Mouse (Mus musculus): Measurements from ENCODE around the gene Bmp8a. TPM values are rescaled to one million over a fixed set of nuclear protein-coding genes. Genes with fewer than 3 reads are reported as not detected.
"Not testable (repeated sequence)": the region's sequence is repeated elsewhere in the genome, so short reads cannot be mapped to it uniquely, and the experiment has no call there.

Bmp8a gene
- polyA plus RNA-seq, 1 experiment = not detected

DNA sequence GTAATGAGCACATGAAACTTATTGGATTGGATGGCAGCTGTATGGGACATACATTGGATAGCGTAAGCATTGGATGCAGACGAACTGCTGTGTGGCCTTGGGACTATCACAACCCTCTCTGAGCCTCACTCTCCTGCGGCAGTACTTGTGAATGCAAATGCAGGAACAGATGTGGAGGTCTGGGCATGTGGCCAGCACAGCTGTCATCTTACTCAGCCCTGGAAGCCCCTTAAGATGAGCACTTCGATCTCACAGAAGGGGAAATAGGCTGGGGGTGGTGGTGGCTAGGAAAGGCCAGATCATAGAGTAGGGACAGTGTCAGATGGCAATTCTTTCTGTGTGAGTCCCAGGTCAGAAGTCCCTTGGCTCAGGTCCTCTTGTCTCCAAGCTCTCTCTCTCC, 5.4 kb downstream of the Bmp8a start:
- H3K4me1 ChIP-seq (ENCODE audit: control insufficient read depth, insufficient read depth, low read length) = peaks cover 1% of the 10 kb centered on the region; the same call in 1 of the 2 replicates
- no peak overlapping the region for H3K4me3 ChIP-seq (replicated peaks; ENCODE audit: control insufficient read depth, low read depth, low read length)
- TF ChIP-seq CTCF (IDR thresholded peaks at IDR 0.05; ENCODE audit: control insufficient read depth, insufficient read depth, low read length) = no peak
- 66% methylated on average over 4 of the region's 4 CpGs for WGBS
- no peak overlapping the region for H3K27ac ChIP-seq (ENCODE audit: control insufficient read depth, insufficient read depth, low read depth, low read length, poor library complexity)

DNA sequence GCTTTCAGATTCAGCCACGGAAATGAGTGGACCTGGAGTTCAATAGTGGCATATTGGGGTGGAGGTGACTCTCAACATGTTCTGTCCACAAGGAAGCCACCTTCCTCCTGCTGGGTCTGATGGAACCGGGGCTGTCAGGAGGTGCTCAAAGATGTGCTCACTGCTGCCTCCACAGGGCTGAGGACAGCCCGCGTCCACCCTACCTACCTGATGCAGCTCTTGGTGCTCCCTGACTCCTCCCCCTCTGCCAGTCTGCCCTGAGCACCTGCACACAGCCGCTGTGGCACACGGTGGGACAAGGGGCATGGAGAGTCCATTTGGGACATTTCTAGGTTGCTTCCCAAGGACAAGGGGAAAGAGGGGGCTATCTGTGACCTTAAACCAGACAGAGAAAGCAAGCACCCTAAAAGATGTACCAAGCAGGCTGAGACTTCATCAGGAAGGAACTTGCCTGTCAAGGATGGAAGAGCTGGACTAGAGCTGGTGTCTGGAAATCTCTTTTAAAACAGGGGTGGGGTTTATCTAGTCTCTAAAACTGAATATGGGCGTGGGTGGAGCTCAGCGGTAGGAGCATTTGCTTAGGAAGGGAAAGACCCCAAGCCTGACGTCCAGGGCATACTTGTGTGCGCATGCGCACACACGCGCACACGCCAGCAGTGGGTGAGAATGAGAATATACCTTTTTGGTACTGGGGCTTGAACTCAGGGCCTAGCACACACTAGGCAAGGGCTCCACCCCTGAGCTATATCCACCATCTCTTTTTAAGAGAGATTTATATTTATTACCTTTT, 7.1 kb downstream of the Bmp8a start:
- Histone ChIP-seq H3K4me3 (replicated peaks; ENCODE audit: control insufficient read depth, low read depth, low read length) (no peak overlapping the region), H3K27ac (ENCODE audit: control insufficient read depth, insufficient read depth, low read depth, low read length, poor library complexity) (no peak overlapping the region), H3K4me1 (ENCODE audit: control insufficient read depth, insufficient read depth, low read length) (no peaks in the 10 kb centered on the region)
- 74% methylated on average over 14 of the region's 14 CpGs for WGBS
- TF ChIP-seq CTCF (IDR thresholded peaks at IDR 0.05; ENCODE audit: control insufficient read depth, insufficient read depth, low read length) (no peak), POLR2A (IDR thresholded peaks at IDR 0.05; ENCODE audit: borderline replicate concordance, control insufficient read depth, low read depth, low read length) (no peak)

DNA sequence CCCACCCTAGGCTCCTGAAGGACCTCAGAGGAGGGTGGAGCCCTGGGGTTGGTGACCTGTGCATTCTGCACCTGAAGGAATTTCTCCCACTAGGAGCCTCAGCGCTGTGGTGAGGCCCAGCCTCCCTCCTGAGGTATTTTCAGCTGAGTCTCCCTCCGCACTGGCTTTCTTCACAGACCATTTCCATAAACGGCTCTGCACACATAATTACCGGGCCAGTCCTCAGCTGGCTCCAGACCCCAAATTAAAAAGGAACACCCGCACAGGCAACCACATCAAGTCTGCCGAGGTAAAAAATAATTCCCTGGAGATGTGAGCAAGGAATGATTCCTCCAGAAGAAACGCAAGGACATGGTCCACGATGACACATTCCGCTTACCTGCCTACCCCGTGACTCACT, 7.8 kb downstream of the Bmp8a start:
- not testable (repeated sequence) for H3K4me3 ChIP-seq (replicated peaks; ENCODE audit: control insufficient read depth, low read depth, low read length); H3K4me1 ChIP-seq (ENCODE audit: control insufficient read depth, insufficient read depth, low read length); H3K27ac ChIP-seq (ENCODE audit: control insufficient read depth, insufficient read depth, low read depth, low read length, poor library complexity)
- 85% methylated on average over 10 of the region's 10 CpGs for WGBS

DNA sequence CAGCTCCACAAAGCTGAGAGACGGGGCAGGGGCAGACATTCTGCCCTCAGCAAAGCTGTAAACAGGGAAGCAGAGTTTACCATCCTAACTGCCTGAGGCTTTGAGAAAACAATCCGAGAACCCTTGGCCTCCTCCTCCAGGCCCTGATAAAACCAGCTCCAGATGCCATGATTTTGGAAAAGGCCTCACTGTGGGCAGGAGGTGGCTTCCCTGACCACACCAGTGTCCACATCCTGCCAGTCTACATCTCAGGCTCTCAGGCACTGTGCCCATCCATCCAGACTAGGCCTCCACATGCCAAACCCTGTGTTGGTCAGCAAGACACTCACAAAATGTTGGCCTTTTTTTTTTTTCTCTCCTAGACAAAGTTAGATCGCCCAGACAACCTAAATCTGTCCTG, 8.9 kb downstream of the Bmp8a start:
- WGBS = 61% methylated on average over 3 of the region's 3 CpGs
- TF ChIP-seq POLR2A (IDR thresholded peaks at IDR 0.05; ENCODE audit: borderline replicate concordance, control insufficient read depth, low read depth, low read length) (no peak), CTCF (IDR thresholded peaks at IDR 0.05; ENCODE audit: control insufficient read depth, insufficient read depth, low read length) (no peak)
- no peak overlapping the region for H3K27ac ChIP-seq (ENCODE audit: control insufficient read depth, insufficient read depth, low read depth, low read length, poor library complexity)
- H3K4me1 ChIP-seq (ENCODE audit: control insufficient read depth, insufficient read depth, low read length) = no peaks in the 10 kb centered on the region
- no peak overlapping the region for H3K4me3 ChIP-seq (replicated peaks; ENCODE audit: control insufficient read depth, low read depth, low read length)

DNA sequence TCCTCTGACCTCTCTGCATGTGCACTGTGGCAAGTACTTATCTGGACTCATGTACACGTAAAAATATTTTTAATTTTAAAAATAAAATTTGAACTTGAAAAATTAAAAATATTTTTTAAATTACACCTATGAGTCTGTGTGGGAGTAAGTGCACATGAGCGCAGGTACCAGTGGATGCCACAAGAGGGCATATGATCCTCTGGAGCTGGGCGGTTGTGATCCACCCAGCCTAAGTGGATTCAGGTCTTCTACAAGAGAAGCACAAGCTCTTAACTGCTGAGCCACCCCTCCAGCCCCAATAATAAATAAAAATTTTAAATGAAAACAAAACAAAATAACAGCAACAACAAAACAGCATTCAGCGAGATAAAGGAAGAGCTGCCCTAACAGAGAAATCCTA, 9.9 kb downstream of the Bmp8a start:
- H3K4me3 ChIP-seq (replicated peaks; ENCODE audit: control insufficient read depth, low read depth, low read length) = no peak overlapping the region
- no peak overlapping the region for H3K27ac ChIP-seq (ENCODE audit: control insufficient read depth, insufficient read depth, low read depth, low read length, poor library complexity)
- no peaks in the 10 kb centered on the region for H3K4me1 ChIP-seq (ENCODE audit: control insufficient read depth, insufficient read depth, low read length)
- no peak for TF ChIP-seq POLR2A (IDR thresholded peaks at IDR 0.05; ENCODE audit: borderline replicate concordance, control insufficient read depth, low read depth, low read length)
- TF ChIP-seq CTCF (IDR thresholded peaks at IDR 0.05; ENCODE audit: control insufficient read depth, insufficient read depth, low read length) = no peak
- 85% methylated on average over 4 of the region's 4 CpGs for WGBS

DNA sequence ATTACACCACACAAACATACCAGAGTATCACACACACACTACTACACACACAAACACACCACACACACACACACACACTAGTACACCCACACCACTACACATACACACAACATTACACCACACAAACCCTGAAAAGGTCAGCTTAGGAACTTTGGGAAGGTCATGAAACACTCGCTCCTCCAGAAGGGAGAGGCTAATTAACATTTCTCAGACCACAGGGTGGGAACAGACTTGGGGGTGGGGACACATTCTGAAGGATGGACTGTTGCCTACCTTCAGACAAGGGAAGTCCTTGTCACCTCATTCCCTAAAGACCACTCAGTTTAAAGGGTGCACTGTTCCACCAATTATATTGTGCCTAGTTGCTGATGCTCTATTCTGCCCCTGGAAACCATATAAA, 11.1 kb downstream of the Bmp8a start:
- not testable (repeated sequence) for H3K4me1 ChIP-seq (ENCODE audit: control insufficient read depth, insufficient read depth, low read length)
- 88% methylated on average over 1 of the region's 1 CpGs for WGBS

DNA sequence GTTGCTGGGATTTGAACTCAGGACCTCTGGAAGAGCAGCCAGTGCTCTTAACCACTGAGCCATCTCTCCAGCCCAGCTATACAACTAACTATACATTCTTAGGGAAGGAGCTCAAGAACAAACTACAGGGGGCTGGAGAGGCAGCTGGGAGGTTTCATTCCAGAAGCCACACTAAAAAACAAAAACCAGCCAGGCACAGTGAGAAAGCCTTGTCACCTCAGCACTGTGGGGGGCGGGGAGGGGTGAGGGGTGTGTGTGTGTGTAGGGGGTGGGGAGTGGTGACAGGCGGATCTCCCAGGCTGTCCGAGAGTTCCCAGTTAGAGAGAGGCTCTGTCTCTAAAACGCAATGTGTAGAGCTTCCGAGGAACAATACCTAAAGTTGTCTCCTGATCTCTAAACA, 11.7 kb downstream of the Bmp8a start:
- WGBS = 89% methylated on average over 5 of the region's 5 CpGs
- TF ChIP-seq CTCF (IDR thresholded peaks at IDR 0.05; ENCODE audit: control insufficient read depth, insufficient read depth, low read length) = no peak
- TF ChIP-seq POLR2A (IDR thresholded peaks at IDR 0.05; ENCODE audit: borderline replicate concordance, control insufficient read depth, low read depth, low read length) = no peak

More for the DNA sequence above, 11.1 kb downstream of the Bmp8a start:
- H3K27ac ChIP-seq (ENCODE audit: control insufficient read depth, insufficient read depth, low read depth, low read length, poor library complexity); H3K4me3 ChIP-seq (replicated peaks; ENCODE audit: control insufficient read depth, low read depth, low read length): not testable (repeated sequence)

DNA sequence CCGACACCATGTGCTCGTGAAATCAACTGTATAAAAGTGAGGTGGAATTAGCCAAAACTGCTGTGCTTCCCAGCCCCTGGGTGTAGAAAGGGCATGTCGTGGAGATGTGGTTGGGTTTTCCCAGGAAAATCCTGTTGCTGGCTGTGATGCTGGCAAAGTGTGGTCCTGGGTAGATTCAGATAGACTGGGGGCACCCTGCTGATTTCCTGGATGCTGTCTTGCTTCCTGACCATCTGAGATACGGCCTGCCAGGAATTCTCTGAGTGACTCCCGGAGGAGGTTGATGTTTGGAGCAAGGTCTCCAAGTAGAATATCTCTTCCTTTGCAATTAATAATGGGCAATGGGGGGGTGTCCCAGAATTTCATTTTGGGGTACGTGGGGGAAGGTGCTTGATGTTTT, 14.1 kb downstream of the Bmp8a start:
- no peaks in the 10 kb centered on the region for H3K4me1 ChIP-seq (ENCODE audit: control insufficient read depth, insufficient read depth, low read length)
- H3K27ac ChIP-seq (ENCODE audit: control insufficient read depth, insufficient read depth, low read depth, low read length, poor library complexity) = no peak overlapping the region
- no peak overlapping the region for H3K4me3 ChIP-seq (replicated peaks; ENCODE audit: control insufficient read depth, low read depth, low read length)
- 74% methylated on average over 6 of the region's 6 CpGs for WGBS
- TF ChIP-seq CTCF (IDR thresholded peaks at IDR 0.05; ENCODE audit: control insufficient read depth, insufficient read depth, low read length) (no peak), POLR2A (IDR thresholded peaks at IDR 0.05; ENCODE audit: borderline replicate concordance, control insufficient read depth, low read depth, low read length) (no peak)

More for the DNA sequence above, 11.7 kb downstream of the Bmp8a start:
- Histone ChIP-seq H3K4me1 (ENCODE audit: control insufficient read depth, insufficient read depth, low read length) (no peaks in the 10 kb centered on the region), H3K27ac (ENCODE audit: control insufficient read depth, insufficient read depth, low read depth, low read length, poor library complexity) (no peak overlapping the region), H3K4me3 (replicated peaks; ENCODE audit: control insufficient read depth, low read depth, low read length) (no peak overlapping the region)

DNA sequence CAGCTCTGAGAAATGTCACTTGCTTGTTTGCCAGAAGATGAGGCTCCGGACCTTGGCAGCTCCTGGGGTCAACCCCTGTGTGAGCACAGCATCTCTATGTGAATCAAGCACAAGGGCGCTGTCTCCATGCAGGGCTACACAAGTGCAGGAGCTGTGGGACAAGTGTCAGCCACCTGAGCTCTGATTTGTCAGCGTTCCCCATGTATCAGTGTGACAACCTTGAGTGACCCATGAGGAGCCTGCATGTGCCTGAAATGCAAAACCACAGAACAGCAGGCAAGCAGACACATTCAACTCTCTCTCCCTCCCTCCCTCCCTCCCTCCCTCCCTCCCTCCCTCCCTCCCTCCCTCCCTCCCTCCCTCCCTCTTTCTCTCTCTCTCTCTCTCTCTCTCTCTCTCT, 15.4 kb downstream of the Bmp8a start:
- H3K4me3 ChIP-seq (replicated peaks; ENCODE audit: control insufficient read depth, low read depth, low read length) = no peak overlapping the region
- H3K4me1 ChIP-seq (ENCODE audit: control insufficient read depth, insufficient read depth, low read length) = no peaks in the 10 kb centered on the region
- 65% methylated on average over 3 of the region's 3 CpGs for WGBS
- TF ChIP-seq POLR2A (IDR thresholded peaks at IDR 0.05; ENCODE audit: borderline replicate concordance, control insufficient read depth, low read depth, low read length) (no peak), CTCF (IDR thresholded peaks at IDR 0.05; ENCODE audit: control insufficient read depth, insufficient read depth, low read length) (no peak)
- no peak overlapping the region for H3K27ac ChIP-seq (ENCODE audit: control insufficient read depth, insufficient read depth, low read depth, low read length, poor library complexity)
